Mouse (Mus musculus) Patski (cell line): ENCODE results near the gene Acp6. TPM values are rescaled to one million over a fixed set of nuclear protein-coding genes. Genes with fewer than 3 reads are reported as not detected.
"Not testable (repeated sequence)": the region's sequence is repeated elsewhere in the genome, so short reads cannot be mapped to it uniquely, and the experiment has no call there.

ENCODE experiments used
- ATAC-seq: fragments of 100-300 bp; one replicate; pipeline ENCODE4 v1.8.0; 2021
- CTCF ChIA-PET: fragments of 350-600 bp; sonication (Branson Sonifier 250); formaldehyde crosslinking; loops from one replicate; lab custom pipeline; 2022; ENCODE audit warnings: inconsistent platforms; lab: Charles Lee
- POLR2A ChIA-PET: fragments of 350-600 bp; sonication (Branson Sonifier 250); formaldehyde crosslinking; loops from one replicate; lab custom pipeline; 2022; ENCODE audit warnings: antibody characterized with exemption, inconsistent platforms; lab: Charles Lee
- DNase-seq: peaks from one replicate; pipeline ENCODE4 v3.0.0-alpha.2; 2011; ENCODE audit warnings: low read depth, low spot score
- H3K27me3 ChIP-seq: fragments of 371-371 bp; one replicate; pipeline ENCODE4 v1.5.1; 2021
- CTCF ChIP-seq: fragments of 100-300 bp; IDR thresholded peaks from one replicate; pipeline ENCODE4 v1.5.1; 2021
- in situ Hi-C: fragments of 300-500 bp; cut with MboI; formaldehyde crosslinking; loops from 3 replicates; pipeline ENCODE4 v1.11.1; 2018; ENCODE audit warnings: low pct_unique_long_range_greater_than_20kb, mixed read lengths
- polyA plus RNA-seq: library from polyadenylated mRNA; unstranded; gene quantifications from one replicate; pipeline ENCODE4 v1.2.3, GENCODE M21; 2021

Gene Acp6
- polyA plus RNA-seq, result 93.2 TPM

- ChIA-PET CTCF (interaction anchor here (1.0 kb wide), 1 partner anchor 199 kb away, joined by 3 read pairs; no protein-coding TSS in a partner anchor), POLR2A (interaction anchor here (0.5 to 2.1 kb wide), 7 partner anchors 12 to 440 kb away, joined by 3 to 5 read pairs (median 3); no protein-coding TSS in a partner anchor)
- H3K27me3 ChIP-seq, result no peaks in the 10 kb centered on the region
- ATAC-seq (peak; percentile 87), DNase-seq (peak; percentile 88)
- in situ Hi-C loops, result no loop called here
- TF ChIP-seq CTCF, result no peak
These were observed at the start of gene Acp6 for GRCm38 (mm10) chr3:97158611-97159508. Acp6 (plus strand) TSS chr3:97158777.

- ChIA-PET CTCF (no interaction called here), POLR2A (no interaction called here)
- H3K27me3 ChIP-seq, result no peaks in the 10 kb centered on the region
- in situ Hi-C loops, result loop anchor here (25.0 kb wide), 1 partner anchor 780 kb away; no protein-coding TSS in a partner anchor
- TF ChIP-seq CTCF, result no peak
- no peak for ATAC-seq
- no peak for DNase-seq
These were observed 41.1 kb upstream of the Acp6 start for GRCm38 (mm10) chr3:97117511-97117910.

- POLR2A ChIA-PET, result interaction anchor here (0.7 kb wide), 1 partner anchor 75 kb away, joined by 5 read pairs; no protein-coding TSS in a partner anchor
- in situ Hi-C loops, result loop anchor here (25.0 kb wide), 1 partner anchor 781 kb away; no protein-coding TSS in a partner anchor
- no peak for ATAC-seq
- CTCF ChIA-PET, result interaction anchor here (0.6 kb wide), 1 partner anchor 39 kb away, joined by 5 read pairs; no protein-coding TSS in a partner anchor
- no peak for TF ChIP-seq CTCF
- H3K27me3 ChIP-seq, result no peaks in the 10 kb centered on the region
- DNase-seq, result no peak
These were observed 40.3 kb upstream of the Acp6 start for GRCm38 (mm10) chr3:97118313-97118712.

- ChIA-PET POLR2A (no interaction called here), CTCF (interaction anchor here (0.8 to 1.6 kb wide), 5 partner anchors 8 to 52 kb away, joined by 3 to 5 read pairs (median 3); no protein-coding TSS in a partner anchor)
- in situ Hi-C loops, result loop anchor here (25.0 kb wide), 1 partner anchor 787 kb away; no protein-coding TSS in a partner anchor
- no peak for ATAC-seq
- H3K27me3 ChIP-seq, result no peaks in the 10 kb centered on the region
- no peak for TF ChIP-seq CTCF
- DNase-seq, result no peak
These were observed 34.4 kb upstream of the Acp6 start for GRCm38 (mm10) chr3:97124193-97124592.

GRCm38 (mm10) chr3:97129410-97129809 is 29.2 kb upstream of the Acp6 start:
- CTCF ChIA-PET, result interaction anchor here (1.2 kb wide), 2 partner anchors 9 to 13 kb away, joined by 3 read pairs; no protein-coding TSS in a partner anchor
- no peak for DNase-seq
- no peaks in the 10 kb centered on the region for H3K27me3 ChIP-seq
- no peak for ATAC-seq
- TF ChIP-seq CTCF, result no peak
- POLR2A ChIA-PET, result no interaction called here
- in situ Hi-C loops, result no loop called here

GRCm38 (mm10) chr3:97137666-97138065 is 20.9 kb upstream of the Acp6 start:
- CTCF ChIA-PET, result interaction anchor here (1.2 kb wide), 1 partner anchor 13 kb away, joined by 5 read pairs; no protein-coding TSS in a partner anchor
- POLR2A ChIA-PET, ATAC-seq, DNase-seq, H3K27me3 ChIP-seq, in situ Hi-C loops: not testable (repeated sequence)

GRCm38 (mm10) chr3:97151092-97151491 is 7.5 kb upstream of the Acp6 start:
- in situ Hi-C loops, result no loop called here
- TF ChIP-seq CTCF, result no peak
- POLR2A ChIA-PET, result no interaction called here
- CTCF ChIA-PET, result interaction anchor here (1.7 to 2.3 kb wide), 2 partner anchors 11 to 16 kb away, joined by 3 to 9 read pairs; no protein-coding TSS in a partner anchor
- DNase-seq (no peak), ATAC-seq (no peak)
- H3K27me3 ChIP-seq, result no peaks in the 10 kb centered on the region

GRCm38 (mm10) chr3:97156431-97156830 is 2.1 kb upstream of the Acp6 start:
- in situ Hi-C loops, result no loop called here
- no peaks in the 10 kb centered on the region for H3K27me3 ChIP-seq
- ChIA-PET POLR2A (no interaction called here), CTCF (interaction anchor here (0.6 to 1.3 kb wide), 2 partner anchors 38 to 59 kb away, joined by 3 to 5 read pairs; no protein-coding TSS in a partner anchor)
- no peak for TF ChIP-seq CTCF
- DNase-seq (no peak), ATAC-seq (no peak)

GRCm38 (mm10) chr3:97157308-97157707 is 1.3 kb upstream of the Acp6 start:
- ATAC-seq, result no peak

GRCm38 (mm10) chr3:97157958-97158599 is 498 bp upstream of the Acp6 start:
- CTCF ChIA-PET, result interaction anchor here (1.0 kb wide), 1 partner anchor 200 kb away, joined by 3 read pairs; no protein-coding TSS in a partner anchor
- H3K27me3 ChIP-seq, result no peaks in the 10 kb centered on the region
- in situ Hi-C loops, result no loop called here
- ATAC-seq (no peak), DNase-seq (no peak)
- no peak for TF ChIP-seq CTCF
- POLR2A ChIA-PET, result interaction anchor here (0.7 to 2.1 kb wide), 5 partner anchors 15 to 429 kb away, joined by 3 to 4 read pairs (median 3); no protein-coding TSS in a partner anchor

More at GRCm38 (mm10) chr3:97157308-97157707, 1.3 kb upstream of the Acp6 start:
- no peak for DNase-seq
- POLR2A ChIA-PET, result interaction anchor here (0.7 kb wide), 1 partner anchor 34 kb away, joined by 4 read pairs; no protein-coding TSS in a partner anchor
- in situ Hi-C loops, result no loop called here
- no peaks in the 10 kb centered on the region for H3K27me3 ChIP-seq
- CTCF ChIA-PET, result interaction anchor here (1.3 kb wide), 1 partner anchor 39 kb away, joined by 5 read pairs; no protein-coding TSS in a partner anchor
- TF ChIP-seq CTCF, result no peak
